Mouse (Mus musculus) bone marrow macrophage, adult 2 months (primary cell): ENCODE results near the gene Arhgef9.

Experiments used
- CTCF ChIP-seq: IDR thresholded peaks from 2 replicates; pipeline ENCODE4 v1.5.1; 2012; ENCODE audit warnings: low read depth, mild to moderate bottlenecking, low read length, moderate library complexity
- POLR2A ChIP-seq: IDR thresholded peaks from 2 replicates; pipeline ENCODE4 v1.6.1; 2012; ENCODE audit warnings: mild to moderate bottlenecking, low read depth, low read length, borderline replicate concordance

DNA sequence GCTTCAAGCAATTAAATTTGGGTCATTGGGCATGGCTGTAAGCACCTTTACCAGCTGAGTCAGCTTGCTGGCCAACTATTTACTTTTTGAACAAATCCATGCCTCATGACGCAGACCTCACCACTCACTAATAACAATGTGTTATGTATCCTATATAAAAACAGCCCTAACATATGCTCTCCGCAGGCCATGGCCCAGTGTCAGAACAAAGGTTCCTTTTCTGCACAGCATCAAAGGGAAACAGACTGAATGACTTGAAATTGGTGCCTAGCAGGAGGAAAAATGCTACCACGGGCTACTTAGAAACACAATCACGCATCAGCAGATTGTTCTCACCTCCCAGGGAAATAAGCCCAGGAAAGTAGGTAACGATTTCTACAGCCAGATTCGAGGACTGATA, 73.2 kb downstream of the Arhgef9 start:
- no peak for TF ChIP-seq POLR2A
- no peak for TF ChIP-seq CTCF
